Mouse (Mus musculus) WW6 (cell line): ENCODE data around the gene Cd82.

ENCODE experiments used
- DNase-seq: peaks from one replicate; pipeline ENCODE4 v3.0.0-alpha.2; 2013; ENCODE audit warnings: low read depth, low spot score

Gene Cd82

GRCm38 (mm10) chr2:93462760-93463159, at the start of gene Cd82:
Cd82 (minus strand) TSS chr2:93463140.
- peak; percentile 45 for DNase-seq

GRCm38 (mm10) chr2:93512130-93512529, 49.2 kb upstream of the Cd82 start:
- DNase-seq = no peak

GRCm38 (mm10) chr2:93510839-93511238, 47.9 kb upstream of the Cd82 start:
- DNase-seq = no peak

GRCm38 (mm10) chr2:93509777-93510750, 47.1 kb upstream of the Cd82 start:
- no peak for DNase-seq

- DNase-seq = no peak
Measured at GRCm38 (mm10) chr2:93505091-93505490, 42.2 kb upstream of the Cd82 start.

GRCm38 (mm10) chr2:93503353-93503752, 40.4 kb upstream of the Cd82 start:
- no peak for DNase-seq

GRCm38 (mm10) chr2:93501303-93501702, 38.4 kb upstream of the Cd82 start:
- no peak for DNase-seq

- DNase-seq = no peak
Measured at GRCm38 (mm10) chr2:93497221-93497620, 34.3 kb upstream of the Cd82 start.

GRCm38 (mm10) chr2:93495170-93495569, 32.2 kb upstream of the Cd82 start:
- no peak for DNase-seq

- DNase-seq = no peak
Measured at GRCm38 (mm10) chr2:93493541-93493940, 30.6 kb upstream of the Cd82 start.

- no peak for DNase-seq
Measured at GRCm38 (mm10) chr2:93490516-93490915, 27.6 kb upstream of the Cd82 start.

- DNase-seq = no peak
Measured at GRCm38 (mm10) chr2:93488911-93489587, 26.1 kb upstream of the Cd82 start.

GRCm38 (mm10) chr2:93485459-93485858, 22.5 kb upstream of the Cd82 start:
- no peak for DNase-seq

- DNase-seq = no peak
Measured at GRCm38 (mm10) chr2:93482036-93482644, 19.2 kb upstream of the Cd82 start.

- no peak for DNase-seq
Measured at GRCm38 (mm10) chr2:93478744-93479143, 15.8 kb upstream of the Cd82 start.

- DNase-seq = no peak
Measured at GRCm38 (mm10) chr2:93477519-93477918, 14.6 kb upstream of the Cd82 start.

- no peak for DNase-seq
Measured at GRCm38 (mm10) chr2:93476487-93476886, 13.5 kb upstream of the Cd82 start.

GRCm38 (mm10) chr2:93475040-93475439, 12.1 kb upstream of the Cd82 start:
- DNase-seq = peak; percentile 57

GRCm38 (mm10) chr2:93473915-93474314, 11.0 kb upstream of the Cd82 start:
- DNase-seq = no peak

GRCm38 (mm10) chr2:93470849-93471576, 8.1 kb upstream of the Cd82 start:
- no peak for DNase-seq

GRCm38 (mm10) chr2:93470127-93470526, 7.2 kb upstream of the Cd82 start:
- DNase-seq = no peak

- DNase-seq = no peak
Measured at GRCm38 (mm10) chr2:93469118-93469517, 6.2 kb upstream of the Cd82 start.
